Comparison of ENCODE assay signal across 27 mouse cellular contexts in genomic region chr12:103060791-103061190, GRCm38 (mm10).
DNase-seq lines count a peak whose midpoint lies in the region; ATAC-seq and TF ChIP-seq lines count a peak whose summit lies in the region.
"Had no signal": no experiment of that assay in that cellular context is flagged by ENCODE, and none has a peak within 500 bp of the region (broad histone marks: within the 10 kb centered on the region; RNA-seq: fewer than 3 reads in every experiment).

No protein-coding gene starts in this region.

- peak overlapping the region; percentile 44 for H3K4me2 ChIP-seq in heart, embryonic 13.5 days
- no peak overlapping the region for H3K4me2 ChIP-seq in intestine, embryonic 14.5 days (ENCODE audit: low read length)
- H3K4me2 ChIP-seq in intestine, postnatal 0 days (replicated peaks; ENCODE audit: low read depth): no peak overlapping the region
- H3K4me2 ChIP-seq: embryonic facial prominence, embryonic 12.5 days; intestine, embryonic 15.5 days; limb, embryonic 13.5 days; liver, embryonic 11.5 days; lung, embryonic 15.5 days; midbrain, embryonic 12.5 days had no signal

- H3K27me3 ChIP-seq in heart, embryonic 13.5 days (replicated peaks): no peaks in the 10 kb centered on the region
- no peaks in the 10 kb centered on the region for H3K27me3 ChIP-seq in intestine, embryonic 14.5 days (replicated peaks; ENCODE audit: control insufficient read depth, insufficient read depth, low read length)
- H3K27me3 ChIP-seq in intestine, postnatal 0 days (replicated peaks; ENCODE audit: control insufficient read depth, insufficient read depth, low read length): no peaks in the 10 kb centered on the region
- no peaks in the 10 kb centered on the region for H3K27me3 ChIP-seq in limb, embryonic 10.5 days (ENCODE audit: low read depth, poor library complexity, severe bottlenecking)
- H3K27me3 ChIP-seq: embryonic facial prominence, embryonic 12.5 days; intestine, embryonic 15.5 days; limb, embryonic 13.5 days; lung, embryonic 15.5 days; midbrain, embryonic 12.5 days had no signal

- H3K4me3 ChIP-seq in heart, embryonic 13.5 days: no peak overlapping the region
- no peak overlapping the region for H3K4me3 ChIP-seq in intestine, embryonic 14.5 days (ENCODE audit: low read depth, low read length)
- H3K4me3 ChIP-seq in intestine, postnatal 0 days (ENCODE audit: low read depth, low read length): no peak overlapping the region
- H3K4me3 ChIP-seq in brown adipose tissue, adult 24 weeks (ENCODE audit: insufficient read depth, low read depth, low read length): peak overlapping the region; percentile 28; the same call in 1 of the 2 replicates
- no peak overlapping the region for H3K4me3 ChIP-seq in limb, embryonic 10.5 days
- H3K4me3 ChIP-seq: embryonic facial prominence, embryonic 12.5 days; gastrocnemius, adult 2 months; intestine, embryonic 15.5 days; left cerebral cortex, adult 2 months; limb, embryonic 13.5 days; lung, embryonic 15.5 days; midbrain, embryonic 12.5 days had no signal

- no peaks in the 10 kb centered on the region for H3K9me3 ChIP-seq in heart, embryonic 13.5 days
- H3K9me3 ChIP-seq in intestine, embryonic 14.5 days (ENCODE audit: control insufficient read depth, low read length): no peaks in the 10 kb centered on the region
- no peaks in the 10 kb centered on the region for H3K9me3 ChIP-seq in intestine, postnatal 0 days (ENCODE audit: control insufficient read depth)
- no peaks in the 10 kb centered on the region for H3K9me3 ChIP-seq in limb, embryonic 10.5 days (replicated peaks)
- H3K9me3 ChIP-seq: embryonic facial prominence, embryonic 12.5 days; intestine, embryonic 15.5 days; limb, embryonic 13.5 days; lung, embryonic 15.5 days; midbrain, embryonic 12.5 days had no signal

- no peak for ATAC-seq in heart, embryonic 13.5 days (ENCODE audit: extremely low read depth, insufficient number of reproducible peaks, low FRiP score, low TSS enrichment)
- no peak for ATAC-seq in intestine, embryonic 14.5 days (replicated peaks; ENCODE audit: low FRiP score, low TSS enrichment, low read depth)
- ATAC-seq in intestine, postnatal 0 days: no peak
- ATAC-seq: forebrain, embryonic 16.5 days; hindbrain, embryonic 16.5 days; intestine, embryonic 15.5 days had no signal

- no peak for TF ChIP-seq CTCF in intestine, postnatal 0 days (IDR thresholded peaks at IDR 0.05; ENCODE audit: low read depth)

- H3K36me3 ChIP-seq in heart, embryonic 13.5 days: no peaks in the 10 kb centered on the region
- H3K36me3 ChIP-seq in intestine, embryonic 14.5 days (ENCODE audit: control insufficient read depth, insufficient read depth, low read length): no peaks in the 10 kb centered on the region
- H3K36me3 ChIP-seq in intestine, postnatal 0 days (ENCODE audit: control insufficient read depth, insufficient read depth): no peaks in the 10 kb centered on the region
- no peaks in the 10 kb centered on the region for H3K36me3 ChIP-seq in limb, embryonic 10.5 days
- H3K36me3 ChIP-seq: embryonic facial prominence, embryonic 12.5 days; intestine, embryonic 15.5 days; limb, embryonic 13.5 days; lung, embryonic 15.5 days; midbrain, embryonic 12.5 days had no signal

- peaks cover 4% of the 10 kb centered on the region; the same call in 1 of the 2 replicates for H3K4me1 ChIP-seq in heart, embryonic 13.5 days
- no peaks in the 10 kb centered on the region for H3K4me1 ChIP-seq in intestine, embryonic 14.5 days (replicated peaks; ENCODE audit: control insufficient read depth, insufficient read depth, low read length)
- no peaks in the 10 kb centered on the region for H3K4me1 ChIP-seq in intestine, postnatal 0 days (replicated peaks; ENCODE audit: control insufficient read depth, insufficient read depth, low read length)
- H3K4me1 ChIP-seq in brown adipose tissue, adult 24 weeks (ENCODE audit: control insufficient read depth, insufficient read depth, insufficient read length, low read length): peaks cover 3% of the 10 kb centered on the region; the same call in 1 of the 2 replicates
- H3K4me1 ChIP-seq in limb, embryonic 10.5 days: peaks cover 4% of the 10 kb centered on the region; the same call in 1 of the 2 replicates
- H3K4me1 ChIP-seq: embryonic facial prominence, embryonic 12.5 days; intestine, embryonic 15.5 days; limb, embryonic 13.5 days; lung, embryonic 15.5 days; midbrain, embryonic 12.5 days had no signal

- DNase-seq in heart, postnatal 4 days: no peak
- DNase-seq in intestine, embryonic 14.5 days (ENCODE audit: low spot score): peak; percentile 20
- peak; percentile 5 for DNase-seq in limb, embryonic 10.5 days (ENCODE audit: low spot score)
- DNase-seq in adrenal gland, adult 2 months: no peak
- DNase-seq: adrenal gland, postnatal 10 days; B cell, adult 2 months; cerebellum, adult 11 months; cerebellum, adult 9-10 months; cerebellum, postnatal 36 days; gastrocnemius, adult 2 months; gastrocnemius, postnatal 36 days; kidney, adult 8-10 months; kidney, postnatal 10 days; thymus, adult 2 months; thymus, postnatal 36 days had no signal

- H3K27ac ChIP-seq in heart, embryonic 13.5 days (replicated peaks): no peak overlapping the region
- H3K27ac ChIP-seq in intestine, embryonic 14.5 days (ENCODE audit: low read depth): no peak overlapping the region
- no peak overlapping the region for H3K27ac ChIP-seq in intestine, postnatal 0 days (ENCODE audit: low read depth, low read length)
- H3K27ac ChIP-seq in brown adipose tissue, adult 24 weeks (replicated peaks; ENCODE audit: low read depth, low read length): no peak overlapping the region
- no peak overlapping the region for H3K27ac ChIP-seq in limb, embryonic 10.5 days
- H3K27ac ChIP-seq: embryonic facial prominence, embryonic 12.5 days; gastrocnemius, adult 2 months; intestine, embryonic 15.5 days; left cerebral cortex, adult 2 months; limb, embryonic 13.5 days; lung, embryonic 15.5 days; midbrain, embryonic 12.5 days had no signal

- WGBS in heart, embryonic 13.5 days: 80% methylated on average over 10 of the region's 10 CpGs
- 92% methylated on average over 10 of the region's 10 CpGs for WGBS in intestine, embryonic 14.5 days
- 89% methylated on average over 10 of the region's 10 CpGs for WGBS in intestine, postnatal 0 days
- WGBS in limb, embryonic 10.5 days: 93% methylated on average over 10 of the region's 10 CpGs

- H3K9ac ChIP-seq in heart, embryonic 13.5 days: 0 out of 2 replicates have a peak overlapping the region, but pooled peaks have one; percentile 33
- no peak overlapping the region for H3K9ac ChIP-seq in intestine, embryonic 14.5 days (ENCODE audit: low read length)
- H3K9ac ChIP-seq in intestine, postnatal 0 days (ENCODE audit: low read depth, low read length): no peak overlapping the region
- H3K9ac ChIP-seq: embryonic facial prominence, embryonic 12.5 days; intestine, embryonic 15.5 days; limb, embryonic 13.5 days; lung, embryonic 15.5 days; midbrain, embryonic 12.5 days had no signal

Comparison
In these comparisons a context has a peak if more than half of its experiments do, and no peak if none do; other contexts are left out.
1. DNase-seq: peak in intestine, embryonic 14.5 days (single experiment) and limb, embryonic 10.5 days (single experiment); none in heart, postnatal 4 days (single experiment) and adrenal gland, adult 2 months (single experiment).